ENCODE assay signal across 9 mouse cellular contexts in genomic region chr14:34896253-34896982, GRCm38 (mm10).
DNase-seq lines count a peak whose midpoint lies in the region; ATAC-seq and TF ChIP-seq lines count a peak whose summit lies in the region.
"Had no signal": no experiment of that assay in that cellular context is flagged by ENCODE, and none has a peak within 500 bp of the region (broad histone marks: within the 10 kb centered on the region; RNA-seq: fewer than 3 reads in every experiment).

No protein-coding gene starts in this region.

- no peak for ATAC-seq in lung, postnatal 0 days
- peak; percentile 85 for ATAC-seq in neural tube, embryonic 13.5 days (ENCODE audit: low read depth)
- ATAC-seq in erythroid progenitor cell, adult 5-6 weeks (replicated peaks; ENCODE audit: low FRiP score, poor library complexity, severe bottlenecking), result no peak
- ATAC-seq in megakaryocyte progenitor cell, adult 5-6 weeks (replicated peaks; ENCODE audit: poor library complexity), result no peak

- H3K9me3 ChIP-seq in lung, postnatal 0 days (ENCODE audit: low read length), result no peaks in the 10 kb centered on the region
- no peaks in the 10 kb centered on the region for H3K9me3 ChIP-seq in neural tube, embryonic 13.5 days

- DNase-seq in lung, postnatal 0 days (ENCODE audit: low spot score), result no peak
- DNase-seq in lung, adult 18-20 months, result no peak
- DNase-seq in frontal cortex, postnatal 14 days (ENCODE audit: low spot score in 2 of 2), result peak; percentile 37 to 60
- DNase-seq in left cerebral cortex, postnatal 10 days (ENCODE audit: extremely low spot score in 1 of 2, low spot score in 2 of 2), result peak; percentile 45 to 74
- no peak for DNase-seq in gastrocnemius, adult 18-20 months (ENCODE audit: low spot score)

- no peak overlapping the region for H3K4me3 ChIP-seq in lung, postnatal 0 days (ENCODE audit: low read depth, low read length)
- peak overlapping the region; percentile 32 for H3K4me3 ChIP-seq in neural tube, embryonic 13.5 days

- no peak overlapping the region for H3K9ac ChIP-seq in lung, postnatal 0 days (replicated peaks; ENCODE audit: low read depth)
- H3K9ac ChIP-seq in neural tube, embryonic 13.5 days, result peak overlapping the region; percentile 67

- WGBS in lung, postnatal 0 days, result 7% methylated on average over 33 of the region's 33 CpGs
- WGBS in neural tube, embryonic 13.5 days, result 6% methylated on average over 33 of the region's 33 CpGs

- peak overlapping the region; percentile 30 for H3K4me2 ChIP-seq in lung, postnatal 0 days (replicated peaks; ENCODE audit: low read depth, low read length)
- peak overlapping the region; percentile 61 for H3K4me2 ChIP-seq in neural tube, embryonic 13.5 days

- no peaks in the 10 kb centered on the region for H3K36me3 ChIP-seq in lung, postnatal 0 days (ENCODE audit: insufficient read depth, low read length)
- H3K36me3 ChIP-seq in neural tube, embryonic 13.5 days, result no peaks in the 10 kb centered on the region

- no peak for TF ChIP-seq CTCF in lung, postnatal 0 days (IDR thresholded peaks at IDR 0.05)

- no peaks in the 10 kb centered on the region for H3K27me3 ChIP-seq in lung, postnatal 0 days (replicated peaks; ENCODE audit: insufficient read depth, low read length)
- H3K27me3 ChIP-seq in neural tube, embryonic 13.5 days, result peaks cover 28% of the 10 kb centered on the region; the same call in 1 of the 2 replicates

- H3K4me1 ChIP-seq in lung, postnatal 0 days (ENCODE audit: insufficient read depth, low read depth, low read length), result no peaks in the 10 kb centered on the region
- H3K4me1 ChIP-seq in neural tube, embryonic 13.5 days (replicated peaks), result peaks cover 34% of the 10 kb centered on the region

- TF ChIP-seq EP300 in lung, postnatal 0 days (IDR thresholded peaks at IDR 0.05), result no peak

- intact Hi-C loops in left cerebral cortex, postnatal 10 days (cut with DNase I), result loop anchor here (5.0 kb wide), 1 partner anchor 74 kb away; the partner anchor contains the start of gene Grid1

- H3K27ac ChIP-seq in lung, postnatal 0 days (ENCODE audit: low read length), result no peak overlapping the region
- peak overlapping the region; percentile 85 for H3K27ac ChIP-seq in neural tube, embryonic 13.5 days (replicated peaks)
- H3K27ac ChIP-seq: macrophage had no signal

Comparison
In these comparisons a context has a peak if more than half of its experiments do, and no peak if none do; other contexts are left out.
1. DNase-seq: peak in frontal cortex, postnatal 14 days (2 of 2) and left cerebral cortex, postnatal 10 days (2 of 2); none in lung, postnatal 0 days (single experiment), lung, adult 18-20 months (0 of 2) and gastrocnemius, adult 18-20 months (single experiment).